Mouse (Mus musculus) skeletal muscle tissue, adult 2 months (tissue): Measurements from ENCODE around the gene Plod2.
A peak's percentile ranks its signal among the peaks of the same experiment; 100 is the strongest.

Experiments
- DNase-seq: peaks from one replicate; pipeline ENCODE4 v3.0.0-alpha.2; 2012; ENCODE audit warnings: low read depth, low spot score

The Plod2 gene

GRCm38 (mm10) chr9:92541977-92542561 lies at the start of gene Plod2:
Plod2 (plus strand) TSS chr9:92542223.
- DNase-seq: peak; percentile 44

DNA sequence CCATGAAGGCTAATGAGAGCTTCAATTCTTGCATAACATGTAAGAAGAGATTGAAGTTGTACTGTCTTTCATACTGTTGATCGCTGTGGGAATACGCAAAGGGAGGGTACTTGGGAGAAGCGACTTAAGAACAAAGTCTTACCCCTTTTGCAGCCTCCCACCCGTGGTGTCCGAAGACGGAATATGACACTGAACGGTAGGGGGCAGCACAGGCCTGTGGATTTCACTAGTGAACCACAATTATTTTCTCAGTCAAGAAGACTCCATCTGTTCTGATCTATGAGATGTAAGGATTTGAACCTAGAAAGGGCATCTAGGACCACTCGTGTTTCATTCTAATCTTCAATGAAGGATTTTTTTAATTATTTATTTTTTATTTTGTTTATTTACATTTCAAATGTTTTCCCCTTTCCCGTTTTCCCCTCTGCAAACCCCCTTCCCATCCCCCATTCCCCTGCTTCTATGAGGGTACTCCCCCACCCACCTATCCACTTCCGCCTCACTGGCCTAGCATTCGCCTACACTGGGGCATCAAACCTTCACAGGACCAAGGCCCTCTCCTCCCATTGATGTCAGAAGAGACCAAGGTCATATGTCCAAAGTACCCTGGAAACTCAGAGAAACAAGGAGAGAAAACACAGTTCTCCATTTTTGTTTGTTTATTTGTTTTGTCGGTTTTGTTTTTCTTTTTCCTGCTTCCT lies 42.2 kb upstream of the Plod2 start:
- DNase-seq: peak; percentile 53

DNA sequence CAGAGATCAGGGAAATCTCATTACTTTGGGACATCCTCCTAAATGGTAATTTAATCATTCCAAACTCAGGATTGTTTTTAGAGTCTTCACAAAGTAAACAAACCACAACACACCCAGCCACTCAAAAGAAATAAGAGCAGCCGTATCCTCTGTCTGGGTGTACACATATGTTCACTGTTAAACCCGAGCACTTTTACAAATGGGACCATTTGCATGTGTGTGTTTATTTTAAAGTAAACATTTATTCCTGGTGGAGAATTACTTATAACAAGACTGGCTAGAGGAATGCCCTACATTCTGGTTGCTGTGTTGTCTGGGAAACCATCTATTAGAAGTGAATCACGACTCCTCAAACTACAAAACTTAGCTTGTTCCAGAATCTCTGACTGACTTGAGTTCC lies 37.8 kb upstream of the Plod2 start:
- no peak for DNase-seq

DNA sequence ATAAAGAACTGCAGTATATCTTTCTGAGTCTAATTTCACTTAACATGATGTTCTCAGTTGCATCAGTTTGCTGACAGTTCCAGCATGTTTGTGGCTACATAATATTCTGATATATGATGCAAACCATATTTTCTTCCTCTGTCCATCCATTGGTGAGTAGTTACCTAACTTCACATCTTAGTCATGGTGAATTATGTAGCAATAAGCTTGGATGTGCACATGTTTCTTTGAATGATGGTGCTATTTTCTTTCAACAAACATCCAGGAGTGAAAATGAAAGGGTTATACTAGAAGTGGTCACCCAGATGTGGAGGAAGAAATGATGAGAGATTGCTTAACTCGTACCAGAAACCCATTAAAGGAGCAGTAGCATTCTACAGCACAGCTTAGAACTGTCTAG lies 37.1 kb upstream of the Plod2 start:
- DNase-seq: no peak

- no peak for DNase-seq
These were observed 30.3 kb upstream of the Plod2 start for GRCm38 (mm10) chr9:92511696-92512095.

DNA sequence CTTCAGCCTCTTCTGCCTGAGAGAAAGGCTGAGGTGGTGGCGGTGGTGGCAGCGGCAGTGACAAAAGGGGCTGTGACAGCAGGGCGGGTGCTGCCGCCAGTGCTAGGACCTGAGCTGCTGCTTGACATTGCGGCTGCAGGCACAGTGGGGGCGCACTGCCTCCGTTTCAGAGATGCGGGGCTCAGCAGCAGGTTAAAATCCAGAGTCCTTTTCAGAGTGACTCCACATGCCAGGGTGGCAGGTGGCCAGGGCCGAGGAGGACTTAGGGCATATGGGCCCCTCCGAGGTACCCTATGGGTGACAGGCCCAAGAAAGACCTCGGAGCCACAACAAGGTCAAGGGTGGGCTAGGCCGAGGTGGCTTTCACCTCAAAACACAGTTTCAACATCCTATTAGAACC lies 25.0 kb upstream of the Plod2 start:
- DNase-seq: no peak

DNA sequence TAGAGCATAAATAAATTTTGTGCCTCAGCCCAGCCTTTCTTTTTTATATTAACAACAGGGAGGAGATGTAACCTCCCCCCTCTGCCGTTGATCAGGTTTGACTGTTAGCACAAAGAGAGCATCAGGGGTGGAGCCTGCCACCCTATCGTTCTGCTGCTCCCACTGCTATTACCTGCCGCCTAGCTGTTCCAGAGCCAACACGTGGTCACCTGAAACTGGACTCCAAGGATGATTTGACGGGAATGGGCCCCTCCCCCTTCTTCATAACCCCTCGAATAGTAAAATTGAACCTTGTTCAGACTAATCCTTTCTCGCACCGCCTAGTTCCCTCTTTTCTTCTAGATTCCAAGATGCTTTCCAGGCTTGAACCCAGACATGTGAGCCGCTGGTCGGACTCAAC lies 21.3 kb upstream of the Plod2 start:
- no peak for DNase-seq

GRCm38 (mm10) chr9:92524506-92524905 lies 17.5 kb upstream of the Plod2 start:
- no peak for DNase-seq

- no peak for DNase-seq
These were observed 12.0 kb upstream of the Plod2 start for GRCm38 (mm10) chr9:92530055-92530454.

GRCm38 (mm10) chr9:92537735-92538134 lies 4.3 kb upstream of the Plod2 start:
- no peak for DNase-seq

DNA sequence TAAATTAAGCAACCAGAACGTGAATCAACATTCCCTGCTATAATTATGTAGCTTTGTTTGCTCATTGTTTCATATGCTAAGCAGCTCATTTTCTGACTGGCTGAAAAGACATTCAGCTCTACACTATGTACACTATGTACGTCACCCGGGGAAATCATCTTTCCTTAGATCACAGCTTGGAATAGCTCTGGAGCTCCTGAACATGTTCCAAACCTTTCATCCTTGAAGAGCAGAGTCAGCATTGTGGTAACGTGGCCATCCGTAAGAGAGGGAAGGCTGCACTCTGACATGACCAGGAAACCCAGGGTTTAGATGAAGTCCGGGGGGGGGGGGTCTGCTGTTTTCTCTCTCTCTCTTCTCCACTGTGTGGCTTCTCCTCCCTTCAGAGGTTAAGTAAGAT lies 3.8 kb upstream of the Plod2 start:
- DNase-seq: no peak

GRCm38 (mm10) chr9:92542591-92543416 lies 781 bp downstream of the Plod2 start:
- no peak for DNase-seq

GRCm38 (mm10) chr9:92544146-92544545 lies 2.1 kb downstream of the Plod2 start:
- DNase-seq: no peak

- no peak for DNase-seq
These were observed 3.0 kb downstream of the Plod2 start for GRCm38 (mm10) chr9:92545021-92545420.

GRCm38 (mm10) chr9:92546446-92546845 lies 4.4 kb downstream of the Plod2 start:
- no peak for DNase-seq

DNA sequence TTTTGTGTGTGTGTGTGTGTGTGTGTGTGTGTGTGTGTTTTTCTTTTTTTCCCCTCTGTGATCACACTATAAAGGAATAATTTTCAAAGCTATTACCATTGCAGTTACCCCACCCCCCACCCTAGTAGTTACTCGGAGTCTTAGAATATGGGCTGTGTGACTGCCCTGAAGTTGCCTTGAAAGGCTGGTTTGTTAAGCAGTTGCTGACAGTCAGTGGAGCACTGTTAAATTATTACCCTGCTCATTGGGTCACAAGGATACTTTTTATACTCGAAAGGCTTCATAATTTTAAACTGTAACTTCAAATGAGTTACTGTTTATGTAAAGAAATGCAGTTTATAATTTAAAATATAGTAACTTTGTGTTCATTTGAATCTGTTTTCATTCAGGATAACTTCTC lies 5.1 kb downstream of the Plod2 start:
- DNase-seq: no peak

- DNase-seq: no peak
These were observed 5.8 kb downstream of the Plod2 start for GRCm38 (mm10) chr9:92547821-92548220.

DNA sequence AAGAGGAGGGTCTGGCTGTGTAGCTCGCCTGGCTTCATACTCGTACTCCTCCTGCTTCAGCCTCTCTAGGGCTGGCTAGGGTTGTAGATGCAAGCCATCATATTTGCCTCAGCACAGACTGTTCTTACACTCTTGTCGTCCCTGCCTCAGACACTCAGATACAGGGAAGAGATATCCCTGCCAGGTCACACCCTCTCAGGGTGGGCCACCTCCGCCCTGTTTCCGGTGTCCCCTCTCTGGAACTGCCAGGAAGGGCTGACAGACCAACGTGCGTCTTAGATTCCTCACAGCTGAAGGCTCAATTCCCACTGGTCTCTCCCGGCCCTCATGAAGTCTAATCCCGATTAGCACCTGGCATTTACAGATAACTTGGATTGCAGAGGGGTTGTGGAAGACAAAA lies 6.6 kb downstream of the Plod2 start:
- peak; percentile 46 for DNase-seq

- peak; percentile 53 for DNase-seq
These were observed 7.9 kb downstream of the Plod2 start for GRCm38 (mm10) chr9:92549811-92550490.

- DNase-seq: no peak
These were observed 9.0 kb downstream of the Plod2 start for GRCm38 (mm10) chr9:92550981-92551380.

DNA sequence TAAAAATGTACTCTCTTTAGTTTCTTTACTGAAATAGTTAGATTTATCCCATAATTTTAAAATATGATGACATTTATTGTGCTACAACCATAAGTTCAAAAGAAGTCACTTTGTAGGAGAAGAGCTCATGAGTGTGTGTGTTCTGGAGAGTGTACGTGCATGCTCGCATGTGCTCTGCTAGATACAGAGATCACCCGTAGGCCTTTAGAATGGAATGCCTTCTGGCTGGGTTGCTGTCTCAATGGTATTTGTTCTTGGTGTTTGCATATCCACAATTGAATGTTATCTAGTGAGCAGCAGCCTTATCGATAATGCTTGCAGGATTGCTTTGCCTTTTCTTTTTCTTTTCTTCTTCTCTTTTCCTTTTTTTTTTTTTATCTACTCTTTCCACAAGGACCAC lies 9.6 kb downstream of the Plod2 start:
- DNase-seq: no peak

- no peak for DNase-seq
These were observed 10.7 kb downstream of the Plod2 start for GRCm38 (mm10) chr9:92552691-92553090.
